In the genomic region with DNA sequence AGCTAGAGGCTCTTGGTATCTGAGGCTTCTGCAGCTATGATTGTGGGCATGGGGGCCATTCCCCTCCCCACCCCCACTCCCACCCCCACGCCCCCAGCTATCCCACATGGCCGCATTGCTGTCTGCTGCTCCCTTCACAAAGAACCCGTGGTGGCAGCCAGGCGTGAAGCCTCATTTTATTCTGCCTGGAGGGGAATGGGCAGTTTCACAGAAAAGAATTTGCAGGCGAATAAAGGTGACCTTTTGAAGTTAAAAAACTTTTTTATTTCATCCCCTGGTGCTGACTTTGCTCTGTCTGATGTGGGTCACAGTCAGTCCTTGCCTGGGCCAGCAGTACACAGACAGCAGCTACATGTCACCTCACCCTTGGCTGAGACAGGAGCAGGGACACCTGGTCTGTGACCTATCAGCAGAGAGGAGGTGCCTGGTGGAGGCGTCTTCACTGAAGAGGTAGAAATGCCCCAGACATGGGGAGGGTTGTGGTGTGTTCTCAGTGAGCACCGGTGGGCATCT, we compare ENCODE assay signal across 23 mouse cellular contexts. TPM values are rescaled to one million over a fixed set of nuclear protein-coding genes. Genes with fewer than 3 reads are reported as not detected.
DNase-seq lines count a peak whose midpoint lies in the region; ATAC-seq and TF ChIP-seq lines count a peak whose summit lies in the region.
"Had no signal": no experiment of that assay in that cellular context is flagged by ENCODE, and none has a peak within 500 bp of the region (broad histone marks: within the 10 kb centered on the region; RNA-seq: fewer than 3 reads in every experiment).

No protein-coding gene starts in this region.

- no peak for TF ChIP-seq POLR2A in kidney, adult 2 months (IDR thresholded peaks at IDR 0.05; ENCODE audit: low read depth, low read length)

- H3K4me2 ChIP-seq in forebrain, embryonic 14.5 days (ENCODE audit: low read length), result no peak overlapping the region
- H3K4me2 ChIP-seq in kidney, embryonic 14.5 days (replicated peaks; ENCODE audit: low read depth, low read length), result no peak overlapping the region
- H3K4me2 ChIP-seq: embryonic facial prominence, embryonic 12.5 days; forebrain, embryonic 12.5 days; heart, embryonic 11.5 days; heart, embryonic 15.5 days; hindbrain, embryonic 14.5 days had no signal

- no peaks in the 10 kb centered on the region for H3K36me3 ChIP-seq in forebrain, embryonic 10.5 days (replicated peaks)
- H3K36me3 ChIP-seq in forebrain, embryonic 14.5 days (ENCODE audit: control insufficient read depth, insufficient read depth, low read length), result no peaks in the 10 kb centered on the region
- H3K36me3 ChIP-seq in kidney, adult 2 months (ENCODE audit: control insufficient read depth, insufficient read depth, low read length), result no peaks in the 10 kb centered on the region
- H3K36me3 ChIP-seq in kidney, embryonic 14.5 days (ENCODE audit: control insufficient read depth, insufficient read depth, low read length), result no peaks in the 10 kb centered on the region
- H3K36me3 ChIP-seq: embryonic facial prominence, embryonic 12.5 days; forebrain, embryonic 12.5 days; G1E; heart, embryonic 15.5 days had no signal

- no peak for TF ChIP-seq CTCF in kidney, adult 2 months (conservative IDR thresholded peaks at IDR 0.05; ENCODE audit: insufficient read depth, insufficient read length, low read depth, low read length)

- H3K4me1 ChIP-seq in forebrain, embryonic 10.5 days, result peaks cover 34% of the 10 kb centered on the region
- no peaks in the 10 kb centered on the region for H3K4me1 ChIP-seq in forebrain, embryonic 14.5 days (ENCODE audit: control insufficient read depth, insufficient read depth, low read length)
- peaks cover 6% of the 10 kb centered on the region; the same call in 1 of the 2 replicates for H3K4me1 ChIP-seq in kidney, adult 2 months (ENCODE audit: control insufficient read depth, insufficient read depth, low read length)
- peaks cover 5% of the 10 kb centered on the region; the same call in 1 of the 2 replicates for H3K4me1 ChIP-seq in kidney, embryonic 14.5 days (ENCODE audit: control insufficient read depth, insufficient read depth, low read length)
- H3K4me1 ChIP-seq: embryonic facial prominence, embryonic 12.5 days; heart, embryonic 15.5 days had no signal

- DNase-seq in forebrain, embryonic 10.5 days (ENCODE audit: extremely low spot score, low spot score), result no peak
- DNase-seq in forebrain, embryonic 14.5 days (ENCODE audit: low spot score), result no peak
- DNase-seq in kidney, adult 2 months, result peak; percentile 72
- DNase-seq in kidney, postnatal 10 days, result no peak
- DNase-seq in kidney, postnatal 36 days, result peak; percentile 34 to 40
- no peak for DNase-seq in cerebellum, adult 18-20 months
- DNase-seq: B cell, adult 2 months; cerebellum, adult 11 months; cerebellum, adult 9-10 months; cerebellum, postnatal 25 days; forebrain, postnatal 0 days; gastrocnemius, postnatal 14 days; heart, adult 2 months; heart, postnatal 14 days had no signal

- 53% methylated on average over 7 of the region's 7 CpGs for WGBS in forebrain, embryonic 10.5 days
- 36% methylated on average over 7 of the region's 7 CpGs for WGBS in forebrain, embryonic 14.5 days
- WGBS in kidney, adult 2 months, result 31% methylated on average over 7 of the region's 7 CpGs
- 38% methylated on average over 7 of the region's 7 CpGs for WGBS in kidney, embryonic 14.5 days

- H3K4me3 ChIP-seq in forebrain, embryonic 10.5 days, result no peak overlapping the region
- H3K4me3 ChIP-seq in forebrain, embryonic 14.5 days (ENCODE audit: low read depth, low read length), result no peak overlapping the region
- no peak overlapping the region for H3K4me3 ChIP-seq in kidney, adult 2 months (ENCODE audit: insufficient read depth, low read depth, low read length)
- H3K4me3 ChIP-seq in kidney, embryonic 14.5 days (ENCODE audit: low read length), result no peak overlapping the region
- H3K4me3 ChIP-seq: embryonic facial prominence, embryonic 12.5 days; forebrain, embryonic 12.5 days; heart, adult 2 months; heart, embryonic 15.5 days had no signal

- peaks cover 32% of the 10 kb centered on the region for H3K27me3 ChIP-seq in forebrain, embryonic 10.5 days (ENCODE audit: poor library complexity, severe bottlenecking)
- H3K27me3 ChIP-seq in forebrain, embryonic 14.5 days (replicated peaks; ENCODE audit: control insufficient read depth, insufficient read depth, low read length), result no peaks in the 10 kb centered on the region
- no peaks in the 10 kb centered on the region for H3K27me3 ChIP-seq in kidney, adult 2 months (replicated peaks; ENCODE audit: control insufficient read depth, insufficient read depth, low read length)
- peaks cover 6% of the 10 kb centered on the region; the same call in 1 of the 2 replicates for H3K27me3 ChIP-seq in kidney, embryonic 14.5 days (ENCODE audit: control insufficient read depth, insufficient read depth, low read length)
- H3K27me3 ChIP-seq: forebrain, embryonic 12.5 days had no signal

- H3K27ac ChIP-seq in forebrain, embryonic 10.5 days, result peak overlapping the region; percentile 12; the same call in 1 of the 2 replicates
- H3K27ac ChIP-seq in forebrain, embryonic 14.5 days (ENCODE audit: low read depth, low read length), result no peak overlapping the region
- peak overlapping the region; percentile 37 for H3K27ac ChIP-seq in kidney, adult 2 months (ENCODE audit: insufficient read depth, low read depth, low read length)
- peak overlapping the region; percentile 30; the same call in 1 of the 2 replicates for H3K27ac ChIP-seq in kidney, embryonic 14.5 days (ENCODE audit: low read depth, low read length)
- H3K27ac ChIP-seq: embryonic facial prominence, embryonic 12.5 days; forebrain, embryonic 12.5 days; heart, adult 2 months; heart, embryonic 15.5 days; hindbrain, embryonic 14.5 days had no signal

- no peak for ATAC-seq in forebrain, embryonic 14.5 days
- ATAC-seq in kidney, embryonic 14.5 days (ENCODE audit: low FRiP score, low TSS enrichment), result no peak
- ATAC-seq: CD4-positive, CD25-positive, alpha-beta regulatory T cell, adult 4 months; forebrain, postnatal 0 days had no signal

- no peak overlapping the region for H3K9ac ChIP-seq in forebrain, embryonic 14.5 days (ENCODE audit: low read length)
- no peak overlapping the region for H3K9ac ChIP-seq in kidney, embryonic 14.5 days (ENCODE audit: low read depth, low read length)
- H3K9ac ChIP-seq: embryonic facial prominence, embryonic 12.5 days; forebrain, embryonic 12.5 days; forebrain, postnatal 0 days; heart, embryonic 15.5 days; hindbrain, embryonic 14.5 days had no signal

- H3K9me3 ChIP-seq in forebrain, embryonic 10.5 days, result no peaks in the 10 kb centered on the region
- no peaks in the 10 kb centered on the region for H3K9me3 ChIP-seq in forebrain, embryonic 14.5 days (replicated peaks; ENCODE audit: control insufficient read depth, low read length)
- no peaks in the 10 kb centered on the region for H3K9me3 ChIP-seq in kidney, embryonic 14.5 days (ENCODE audit: control insufficient read depth, low read length)
- H3K9me3 ChIP-seq: embryonic facial prominence, embryonic 12.5 days; forebrain, embryonic 12.5 days; G1E; heart, embryonic 15.5 days had no signal

RNA-seq across cellular contexts. Expression of gene Bsnd, which starts 8.8 kb away (rescaled TPM):
- polyA plus RNA-seq in forebrain, embryonic 10.5 days (2016; fragmentation: Nextera tagmentation; extraction: Ambion mirVana), result not detected in 2 replicates
- not detected in 2 replicates for polyA plus RNA-seq in forebrain, embryonic 14.5 days (2014; fragmentation: Nextera tagmentation; extraction: Ambion mirVana)
- polyA plus RNA-seq in kidney, adult 2 months (2012; rRNA removed), result 73.6 and 78.1 TPM in 2 replicates
- polyA plus RNA-seq in kidney, embryonic 14.5 days (2014; fragmentation: Nextera tagmentation; extraction: Ambion mirVana), result 2.1 and 4.8 TPM in 2 replicates
- polyA plus RNA-seq: CD4-positive, CD25-positive, alpha-beta regulatory T cell, adult 4 months; cortical plate, adult 2 months; embryonic facial prominence, embryonic 12.5 days; forebrain, embryonic 12.5 days; forebrain, postnatal 0 days; G1E; heart, adult 2 months; heart, embryonic 11.5 days; heart, embryonic 15.5 days; hindbrain, embryonic 14.5 days had no signal

RNA-seq across cellular contexts. Expression of gene Pcsk9, which starts 19.1 kb away (rescaled TPM):
- polyA plus RNA-seq in forebrain, embryonic 10.5 days (2016; fragmentation: Nextera tagmentation; extraction: Ambion mirVana), result 5.9 and 6.9 TPM in 2 replicates
- polyA plus RNA-seq in forebrain, embryonic 14.5 days (2014; fragmentation: Nextera tagmentation; extraction: Ambion mirVana), result 0.43 and 0.54 TPM in 2 replicates
- polyA plus RNA-seq in kidney, adult 2 months (2012; rRNA removed), result 5.8 and 6.0 TPM in 2 replicates
- polyA plus RNA-seq in kidney, embryonic 14.5 days (2014; fragmentation: Nextera tagmentation; extraction: Ambion mirVana), result 5.4 and 9.0 TPM in 2 replicates
- polyA plus RNA-seq: CD4-positive, CD25-positive, alpha-beta regulatory T cell, adult 4 months; G1E had no signal

Comparison
In these comparisons a context has a peak if more than half of its experiments do, and no peak if none do; other contexts are left out.
1. DNase-seq: peak in kidney, adult 2 months (single experiment) and kidney, postnatal 36 days (2 of 2); none in forebrain, embryonic 10.5 days (single experiment), forebrain, embryonic 14.5 days (single experiment), kidney, postnatal 10 days (single experiment) and cerebellum, adult 18-20 months (0 of 2).
2. RNA of gene Bsnd, which starts 8.8 kb away (polyA plus RNA-seq): 73.6 to 78.1 TPM in kidney, adult 2 months; 2.1 to 4.8 TPM in kidney, embryonic 14.5 days, not detected in forebrain, embryonic 10.5 days and not detected in forebrain, embryonic 14.5 days; every median in the first group is over 10 times any median in the second.